Mouse (Mus musculus): ENCODE data around the gene Slc39a10.
"Not testable (repeated sequence)": the region's sequence is repeated elsewhere in the genome, so short reads cannot be mapped to it uniquely, and the experiment has no call there.

The Slc39a10 gene

GRCm38 (mm10) chr1:46782227-46782626 lies 110.4 kb downstream of the Slc39a10 start:
- DNase-seq (ENCODE audit: low read depth, low spot score) = not testable (repeated sequence)

GRCm38 (mm10) chr1:46770077-46770695 lies 122.5 kb downstream of the Slc39a10 start:
- not testable (repeated sequence) for DNase-seq (ENCODE audit: low read depth, low spot score)

- not testable (repeated sequence) for DNase-seq (ENCODE audit: low read depth, low spot score)
Measured at GRCm38 (mm10) chr1:46769318-46769717, 123.3 kb downstream of the Slc39a10 start.

- DNase-seq (ENCODE audit: low read depth, low spot score) = not testable (repeated sequence)
Measured at GRCm38 (mm10) chr1:46764600-46764999, 128.1 kb downstream of the Slc39a10 start.

All from c-Kit-negative CD71-positive TER-119-positive erythroid progenitor cells, embryonic 14.5 days (primary cell).